Mouse (Mus musculus) lung, postnatal 0 days (tissue): ENCODE data around the gene Prex1.

Experiments used
- CTCF ChIP-seq: IDR thresholded peaks from 2 replicates; pipeline ENCODE4 v1.5.1; 2016; ENCODE audit warnings: antibody characterized with exemption, mild to moderate bottlenecking
- EP300 ChIP-seq: IDR thresholded peaks from 2 replicates; pipeline ENCODE4 v1.6.1; 2016; ENCODE audit warnings: antibody characterized with exemption, mild to moderate bottlenecking, control low read depth

- no peak for TF ChIP-seq EP300
- no peak for TF ChIP-seq CTCF
Measured at GRCm38 (mm10) chr2:166744433-166744832, 30.8 kb upstream of the Prex1 start.
